Mouse (Mus musculus) neural tube, embryonic 15.5 days (tissue): ENCODE measurements at regions not wholly inside any gene's neighbourhood (a gene's known extent, or its start where the extent isn't known, plus 50 kb on each side); places are given as distances from the start of the nearest gene placed in this dataset.

ENCODE experiments used
- ATAC-seq: fragments of 200-750 bp; cut with Nextera tagmentation; 2 replicates; pipeline ENCODE4 v1.8.0; 2017; ENCODE audit warnings: mild to moderate bottlenecking, moderate TSS enrichment, moderate library complexity; ENCODE audit not compliant: low FRiP score
- H3K27ac ChIP-seq: fragments of 300-500 bp; sonication (generic); replicated peaks from 2 replicates; pipeline ENCODE4 v1.5.1; 2015; ENCODE audit warnings: mild to moderate bottlenecking, inconsistent platforms
- H3K27me3 ChIP-seq: fragments of 300-500 bp; sonication (generic); replicated peaks from 2 replicates; pipeline ENCODE4 v1.6.1; 2015; ENCODE audit warnings: inconsistent platforms
- H3K36me3 ChIP-seq: fragments of 300-500 bp; sonication (generic); 2 replicates; pipeline ENCODE4 v1.6.1; 2015; ENCODE audit warnings: inconsistent platforms
- H3K4me1 ChIP-seq: fragments of 300-500 bp; sonication (generic); 2 replicates; pipeline ENCODE4 v1.6.1; 2015; ENCODE audit warnings: inconsistent platforms
- H3K4me2 ChIP-seq: fragments of 300-500 bp; sonication (generic); 2 replicates; pipeline ENCODE4 v1.6.1; 2015; ENCODE audit warnings: inconsistent platforms, mild to moderate bottlenecking, moderate library complexity
- H3K4me3 ChIP-seq: fragments of 300-500 bp; sonication (generic); replicated peaks from 2 replicates; pipeline ENCODE4 v1.5.1; 2015; ENCODE audit warnings: mild to moderate bottlenecking, inconsistent platforms
- H3K9ac ChIP-seq: fragments of 300-500 bp; sonication (generic); replicated peaks from 2 replicates; pipeline ENCODE4 v1.6.1; 2015; ENCODE audit warnings: mild to moderate bottlenecking, inconsistent platforms
- H3K9me3 ChIP-seq: fragments of 300-500 bp; sonication (generic); replicated peaks from 2 replicates; pipeline ENCODE4 v1.6.1; 2016; ENCODE audit warnings: inconsistent platforms
- WGBS: fragments of 180-500 bp; shearing (Covaris S2); methylation state at CpG from one replicate; pipeline ENCODE4 v1.1.7; 2015; ENCODE audit warnings: mixed read lengths; 5-methylcytosine and 5-hydroxymethylcytosine counted together

- Histone ChIP-seq H3K4me3 (no peak overlapping the region), H3K9ac (no peak overlapping the region), H3K27ac (no peak overlapping the region), H3K4me1 (peaks cover 16% of the 10 kb centered on the region), H3K27me3 (no peaks in the 10 kb centered on the region), H3K4me2 (no peak overlapping the region), H3K9me3 (no peaks in the 10 kb centered on the region), H3K36me3 (no peaks in the 10 kb centered on the region)
- WGBS, result 97% methylated on average over 7 of the region's 7 CpGs
- no peak for ATAC-seq
These were observed 211.9 kb downstream of the Xxylt1 start for GRCm38 (mm10) chr16:30869136-30869909.

- Histone ChIP-seq H3K4me1 (peaks cover 20% of the 10 kb centered on the region), H3K4me2 (no peak overlapping the region), H3K36me3 (no peaks in the 10 kb centered on the region), H3K9me3 (no peaks in the 10 kb centered on the region), H3K27me3 (no peaks in the 10 kb centered on the region), H3K4me3 (no peak overlapping the region), H3K27ac (no peak overlapping the region), H3K9ac (no peak overlapping the region)
- WGBS, result 83% methylated on average over 14 of the region's 14 CpGs
- ATAC-seq, result no peak
These were observed 211.1 kb downstream of the Xxylt1 start for GRCm38 (mm10) chr16:30870110-30870509.

DNA sequence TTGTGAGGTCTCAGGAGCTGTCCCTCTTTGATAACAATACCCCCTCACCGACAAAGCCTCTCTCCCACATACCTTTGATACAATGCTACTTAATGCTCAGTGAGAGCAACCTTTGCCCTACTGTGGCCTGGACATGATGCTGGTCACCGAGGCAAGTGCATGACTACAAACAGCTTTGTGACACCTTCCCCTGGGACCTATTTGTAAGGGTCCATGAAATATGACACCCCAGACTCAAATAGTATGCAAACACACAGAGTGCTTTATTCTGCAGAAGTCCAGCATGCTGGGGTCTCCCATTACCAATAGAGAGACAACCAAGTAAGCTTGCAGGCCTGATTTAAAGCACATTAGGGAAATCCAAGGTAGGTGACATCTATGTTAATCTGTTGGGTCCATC is 210.6 kb downstream of the Xxylt1 start:
- H3K9me3 ChIP-seq, result no peaks in the 10 kb centered on the region
- H3K4me2 ChIP-seq, result no peak overlapping the region
- H3K36me3 ChIP-seq, result no peaks in the 10 kb centered on the region
- H3K9ac ChIP-seq, result no peak overlapping the region
- H3K4me3 ChIP-seq, result no peak overlapping the region
- WGBS, result 18% methylated on average over 2 of the region's 2 CpGs
- no peak for ATAC-seq
- H3K27me3 ChIP-seq, result no peaks in the 10 kb centered on the region
- H3K4me1 ChIP-seq, result peaks cover 25% of the 10 kb centered on the region
- no peak overlapping the region for H3K27ac ChIP-seq

- H3K4me3 ChIP-seq, result no peak overlapping the region
- H3K27ac ChIP-seq, result no peak overlapping the region
- WGBS, result 93% methylated on average over 5 of the region's 5 CpGs
- H3K4me2 ChIP-seq, result no peak overlapping the region
- no peaks in the 10 kb centered on the region for H3K27me3 ChIP-seq
- H3K9me3 ChIP-seq, result no peaks in the 10 kb centered on the region
- H3K36me3 ChIP-seq, result no peaks in the 10 kb centered on the region
- no peak for ATAC-seq
- peaks cover 25% of the 10 kb centered on the region for H3K4me1 ChIP-seq
- H3K9ac ChIP-seq, result no peak overlapping the region
These were observed 209.1 kb downstream of the Xxylt1 start for GRCm38 (mm10) chr16:30872147-30872546.

DNA sequence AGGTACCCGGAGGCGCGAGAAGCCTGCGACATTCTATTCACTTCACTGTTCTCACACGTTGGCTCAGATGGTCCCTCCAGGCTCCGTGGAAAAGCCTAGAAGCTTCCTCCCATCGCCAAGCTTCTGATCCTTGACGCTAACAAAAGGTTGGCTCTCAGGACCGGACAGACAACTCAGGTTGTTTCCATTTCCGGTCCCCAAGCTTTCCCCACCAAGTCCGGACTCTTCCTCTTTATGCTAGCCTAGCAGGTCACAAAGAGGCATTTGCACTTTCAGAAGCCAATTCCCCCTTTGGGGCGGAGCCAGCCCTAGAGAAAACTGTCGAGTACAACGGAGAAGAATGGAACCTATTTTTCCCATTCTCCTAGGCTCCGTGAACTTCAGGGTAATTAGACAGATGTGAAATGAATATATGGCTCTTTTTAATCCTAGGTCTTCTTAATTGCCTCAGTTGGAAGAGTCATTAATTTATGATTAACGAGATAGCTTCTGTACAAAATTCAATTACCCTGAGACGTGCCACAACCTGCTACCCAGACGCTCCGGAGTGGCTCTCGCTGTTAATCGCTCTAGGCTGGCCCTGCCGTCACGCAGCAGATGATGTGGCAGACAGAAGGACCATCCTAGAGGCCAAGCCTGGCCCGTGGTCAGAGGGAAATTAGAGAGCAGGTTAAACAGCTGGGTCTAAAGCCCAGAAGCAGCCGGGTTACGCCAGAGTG is 207.6 kb downstream of the Xxylt1 start:
- no peak overlapping the region for H3K4me3 ChIP-seq
- no peak overlapping the region for H3K9ac ChIP-seq
- peak overlapping the region; percentile 64 for H3K27ac ChIP-seq
- 18% methylated on average over 26 of the region's 26 CpGs for WGBS
- H3K9me3 ChIP-seq, result no peaks in the 10 kb centered on the region
- H3K36me3 ChIP-seq, result no peaks in the 10 kb centered on the region
- no peaks in the 10 kb centered on the region for H3K27me3 ChIP-seq
- peak overlapping the region; percentile 25 for H3K4me2 ChIP-seq
- H3K4me1 ChIP-seq, result peaks cover 25% of the 10 kb centered on the region
- peak; percentile 67; the same call in 1 of the 2 replicates for ATAC-seq

DNA sequence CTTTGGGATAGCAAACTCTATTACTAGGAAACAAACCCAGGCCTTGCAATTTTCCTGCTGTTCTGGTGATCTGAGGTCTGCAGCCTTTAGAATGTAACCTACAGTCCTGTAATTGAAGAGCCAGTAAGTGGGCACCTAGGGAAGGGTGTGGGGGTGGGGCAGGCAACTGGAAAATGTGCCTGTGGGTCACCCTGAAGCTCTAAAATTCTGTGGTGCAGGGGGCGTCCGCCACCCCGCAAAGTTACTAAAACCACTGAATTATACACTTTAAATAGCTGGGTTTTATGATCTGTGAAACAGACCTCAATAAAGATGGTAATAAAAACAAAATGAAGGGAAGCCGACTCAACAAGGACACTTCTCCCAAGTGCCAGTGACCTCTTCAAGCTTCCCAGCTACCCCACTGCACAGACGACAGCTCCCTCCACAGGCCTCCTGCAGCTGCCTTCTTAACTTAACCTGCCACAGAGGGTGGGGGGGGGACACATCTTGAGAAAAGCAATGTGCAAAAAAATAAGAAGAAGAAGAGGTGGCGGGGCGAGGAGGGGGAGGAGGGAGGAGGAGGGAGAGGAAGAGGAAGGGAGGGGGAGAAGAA is 205.9 kb downstream of the Xxylt1 start:
- H3K9ac ChIP-seq, result no peak overlapping the region
- no peak overlapping the region for H3K4me2 ChIP-seq
- no peaks in the 10 kb centered on the region for H3K27me3 ChIP-seq
- peak; percentile 65 for ATAC-seq
- H3K27ac ChIP-seq, result 0 out of 2 replicates have a peak overlapping the region, but pooled peaks have one; percentile 7
- peaks cover 25% of the 10 kb centered on the region for H3K4me1 ChIP-seq
- H3K4me3 ChIP-seq, result no peak overlapping the region
- no peaks in the 10 kb centered on the region for H3K9me3 ChIP-seq
- 30% methylated on average over 7 of the region's 7 CpGs for WGBS
- H3K36me3 ChIP-seq, result no peaks in the 10 kb centered on the region

DNA sequence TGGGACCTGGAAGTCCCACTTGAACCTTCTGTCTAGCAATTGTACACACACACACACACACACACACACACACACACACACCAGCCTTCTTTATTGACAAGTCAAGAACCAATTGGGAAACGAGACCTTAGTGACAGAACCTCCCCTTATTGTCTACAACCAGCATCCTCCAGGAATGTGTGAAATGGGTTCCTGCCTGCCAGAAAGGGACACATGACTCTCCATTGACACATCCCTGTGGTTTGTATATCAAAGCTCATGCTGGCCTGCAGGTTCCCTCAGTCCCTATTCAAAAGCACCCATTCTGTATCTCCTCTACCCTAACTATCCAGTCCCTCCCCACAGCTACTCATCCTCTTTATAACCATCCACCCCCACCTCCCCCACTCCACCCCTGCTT is 202.4 kb downstream of the Xxylt1 start:
- no peaks in the 10 kb centered on the region for H3K27me3 ChIP-seq
- no peak for ATAC-seq
- H3K4me3 ChIP-seq, result no peak overlapping the region
- peaks cover 19% of the 10 kb centered on the region for H3K4me1 ChIP-seq
- 78% methylated on average over 1 of the region's 1 CpGs for WGBS
- no peak overlapping the region for H3K9ac ChIP-seq
- no peak overlapping the region for H3K4me2 ChIP-seq
- H3K9me3 ChIP-seq, result no peaks in the 10 kb centered on the region
- H3K36me3 ChIP-seq, result no peaks in the 10 kb centered on the region
- no peak overlapping the region for H3K27ac ChIP-seq

GRCm38 (mm10) chr16:30879878-30880277 is 201.4 kb downstream of the Xxylt1 start:
- peaks cover 22% of the 10 kb centered on the region for H3K4me1 ChIP-seq
- H3K9me3 ChIP-seq, result no peaks in the 10 kb centered on the region
- no peak overlapping the region for H3K27ac ChIP-seq
- H3K9ac ChIP-seq, result no peak overlapping the region
- no peak for ATAC-seq
- H3K4me3 ChIP-seq, result no peak overlapping the region
- H3K27me3 ChIP-seq, result no peaks in the 10 kb centered on the region
- no peak overlapping the region for H3K4me2 ChIP-seq
- H3K36me3 ChIP-seq, result no peaks in the 10 kb centered on the region
- 84% methylated on average over 1 of the region's 1 CpGs for WGBS

GRCm38 (mm10) chr16:30880682-30881081 is 200.6 kb downstream of the Xxylt1 start:
- Histone ChIP-seq H3K27ac (no peak overlapping the region), H3K4me2 (no peak overlapping the region), H3K27me3 (no peaks in the 10 kb centered on the region), H3K4me1 (peaks cover 15% of the 10 kb centered on the region), H3K4me3 (no peak overlapping the region), H3K9me3 (no peaks in the 10 kb centered on the region), H3K9ac (no peak overlapping the region), H3K36me3 (no peaks in the 10 kb centered on the region)
- WGBS, result 91% methylated on average over 3 of the region's 3 CpGs
- no peak for ATAC-seq

GRCm38 (mm10) chr16:30881186-30881585 is 200.0 kb downstream of the Xxylt1 start:
- Histone ChIP-seq H3K4me3 (no peak overlapping the region), H3K9ac (no peak overlapping the region), H3K27me3 (no peaks in the 10 kb centered on the region), H3K4me2 (no peak overlapping the region), H3K36me3 (no peaks in the 10 kb centered on the region), H3K4me1 (peaks cover 15% of the 10 kb centered on the region), H3K9me3 (no peaks in the 10 kb centered on the region), H3K27ac (no peak overlapping the region)
- WGBS, result 54% methylated on average over 5 of the region's 5 CpGs
- ATAC-seq, result no peak

- no peak overlapping the region for H3K4me3 ChIP-seq
- H3K27me3 ChIP-seq, result no peaks in the 10 kb centered on the region
- H3K9ac ChIP-seq, result no peak overlapping the region
- 50% methylated on average over 13 of the region's 13 CpGs for WGBS
- H3K27ac ChIP-seq, result no peak overlapping the region
- peaks cover 20% of the 10 kb centered on the region for H3K4me1 ChIP-seq
- no peaks in the 10 kb centered on the region for H3K9me3 ChIP-seq
- no peak overlapping the region for H3K4me2 ChIP-seq
- ATAC-seq, result no peak
- no peaks in the 10 kb centered on the region for H3K36me3 ChIP-seq
These were observed 197.6 kb downstream of the Xxylt1 start for GRCm38 (mm10) chr16:30883490-30884188.
